Mouse (Mus musculus) Patski (cell line): Measurements from ENCODE around the gene Kcnh6. TPM values are rescaled to one million over a fixed set of nuclear protein-coding genes. Genes with fewer than 3 reads are reported as not detected.
A peak's percentile ranks its signal among the peaks of the same experiment; 100 is the strongest.

ENCODE experiments used
- ATAC-seq: fragments of 100-300 bp; one replicate; pipeline ENCODE4 v1.8.0; 2021
- CTCF ChIA-PET: fragments of 350-600 bp; sonication (Branson Sonifier 250); formaldehyde crosslinking; loops from one replicate; lab custom pipeline; 2022; ENCODE audit warnings: inconsistent platforms; lab: Charles Lee
- POLR2A ChIA-PET: fragments of 350-600 bp; sonication (Branson Sonifier 250); formaldehyde crosslinking; loops from one replicate; lab custom pipeline; 2022; ENCODE audit warnings: antibody characterized with exemption, inconsistent platforms; lab: Charles Lee
- DNase-seq: peaks from one replicate; pipeline ENCODE4 v3.0.0-alpha.2; 2011; ENCODE audit warnings: low read depth, low spot score
- H3K27me3 ChIP-seq: fragments of 371-371 bp; one replicate; pipeline ENCODE4 v1.5.1; 2021
- CTCF ChIP-seq: fragments of 100-300 bp; IDR thresholded peaks from one replicate; pipeline ENCODE4 v1.5.1; 2021
- in situ Hi-C: fragments of 300-500 bp; cut with MboI; formaldehyde crosslinking; loops from 3 replicates; pipeline ENCODE4 v1.11.1; 2018; ENCODE audit warnings: low pct_unique_long_range_greater_than_20kb, mixed read lengths
- polyA plus RNA-seq: library from polyadenylated mRNA; unstranded; gene quantifications from one replicate; pipeline ENCODE4 v1.2.3, GENCODE M21; 2021

Gene Kcnh6
- polyA plus RNA-seq: not detected

DNA sequence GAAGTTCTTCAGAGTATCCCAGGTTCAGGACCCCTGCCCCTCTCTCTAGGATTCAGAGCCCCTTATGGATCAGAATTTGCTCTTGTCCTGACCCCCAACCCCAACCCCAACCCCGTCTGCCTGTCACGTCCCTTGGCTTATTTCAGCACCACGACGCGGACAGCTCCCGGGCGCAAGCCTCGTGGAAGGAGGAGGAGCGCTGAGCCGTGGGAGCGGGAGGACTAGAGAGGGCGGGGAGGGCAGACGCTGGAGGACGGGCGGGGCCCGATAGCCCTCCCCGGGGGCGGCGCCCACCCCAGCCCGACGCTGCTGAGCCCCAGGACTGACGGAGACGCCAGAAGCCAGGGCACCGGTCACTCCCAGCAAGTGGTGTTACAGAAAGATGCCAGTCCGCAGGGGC lies at the start of gene Kcnh6:
Gene Kcnh6, plus strand, starts transcription at position 304 of the 400 bp plus-strand sequence.
- CTCF ChIA-PET: no interaction called here
- POLR2A ChIA-PET: no interaction called here
- in situ Hi-C loops: loop anchor here (25.0 kb wide), 1 partner anchor 671 kb away; no protein-coding TSS in a partner anchor
- no peak for TF ChIP-seq CTCF
- peaks cover 26% of the 10 kb centered on the region for H3K27me3 ChIP-seq
- no peak for DNase-seq
- ATAC-seq: peak; percentile 65

DNA sequence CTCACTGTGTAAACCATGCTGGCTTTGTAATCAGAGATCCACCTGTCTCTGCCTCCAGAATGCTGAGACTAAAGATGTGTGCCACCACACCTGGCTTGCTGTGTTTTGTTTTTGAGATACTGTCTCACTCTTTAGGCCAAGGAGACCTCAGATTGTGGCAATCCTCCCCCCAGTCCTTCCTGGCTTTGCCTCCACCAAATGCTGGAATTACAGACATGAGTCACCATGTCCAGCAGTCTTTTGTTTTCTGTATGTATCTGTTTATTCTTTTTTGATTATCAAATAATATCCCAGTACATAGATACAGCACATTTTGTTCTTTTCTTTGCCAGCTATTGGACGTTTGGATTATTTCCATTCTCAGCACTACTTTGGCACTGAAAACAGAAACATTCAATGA lies 49.4 kb upstream of the Kcnh6 start:
- no peak for TF ChIP-seq CTCF
- no peak for ATAC-seq
- in situ Hi-C loops: no loop called here
- no peak for DNase-seq
- ChIA-PET CTCF (no interaction called here), POLR2A (no interaction called here)
- H3K27me3 ChIP-seq: no peaks in the 10 kb centered on the region

DNA sequence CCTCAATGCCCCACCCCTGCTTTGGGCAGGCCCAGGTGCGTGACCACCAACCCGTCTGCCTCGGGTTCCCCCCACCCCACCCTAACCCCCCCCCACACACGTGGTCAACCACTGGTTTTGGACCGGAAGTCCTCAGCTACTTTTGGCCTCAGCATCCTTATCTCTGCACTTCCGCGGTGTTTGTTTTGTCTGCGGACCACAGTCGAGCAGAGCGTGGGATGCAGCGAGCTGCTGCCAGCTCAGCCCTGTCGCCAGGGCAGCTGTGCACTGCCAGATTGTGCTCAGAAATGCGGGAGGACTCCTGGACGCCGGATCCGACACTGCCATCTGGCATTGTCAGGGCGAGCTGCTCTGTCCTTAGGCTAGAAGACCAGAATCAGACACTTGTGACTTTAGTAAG lies 48.6 kb upstream of the Kcnh6 start:
- in situ Hi-C loops: no loop called here
- no peak for ATAC-seq

DNA sequence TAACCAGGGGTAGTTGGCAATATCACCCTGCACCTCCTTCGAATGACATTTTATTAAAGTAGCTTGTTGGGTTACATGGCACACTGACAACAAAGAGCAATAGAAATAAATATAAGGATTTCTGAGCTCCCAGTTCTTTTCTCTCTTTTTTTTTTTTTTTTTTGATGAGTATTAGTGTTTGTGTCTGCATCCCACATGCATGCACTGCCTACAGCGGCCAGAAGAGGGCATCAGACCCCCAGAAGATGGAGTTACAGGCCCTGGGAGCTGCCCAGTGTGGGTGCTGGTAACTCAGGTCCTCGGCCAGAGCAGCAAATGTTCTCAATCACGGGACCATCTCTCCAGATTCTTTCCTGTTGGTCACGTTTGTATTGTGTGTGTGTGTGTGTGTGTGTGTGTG lies 43.2 kb upstream of the Kcnh6 start:
- ATAC-seq (no peak), DNase-seq (no peak)
- no peak for TF ChIP-seq CTCF
- in situ Hi-C loops: loop anchor here (5.0 kb wide), 1 partner anchor 32 kb away; no protein-coding TSS in a partner anchor
- ChIA-PET CTCF (interaction anchor here (1.2 kb wide), 1 partner anchor 20 kb away, joined by 3 read pairs; no protein-coding TSS in a partner anchor), POLR2A (no interaction called here)
- peaks cover 19% of the 10 kb centered on the region for H3K27me3 ChIP-seq

More for the DNA sequence above, 48.6 kb upstream of the Kcnh6 start:
- no peak for DNase-seq
- POLR2A ChIA-PET: no interaction called here
- no peaks in the 10 kb centered on the region for H3K27me3 ChIP-seq
- CTCF ChIA-PET: interaction anchor here (1.0 to 1.7 kb wide), 2 partner anchors 9 kb away, joined by 3 to 4 read pairs; no protein-coding TSS in a partner anchor
- no peak for TF ChIP-seq CTCF

DNA sequence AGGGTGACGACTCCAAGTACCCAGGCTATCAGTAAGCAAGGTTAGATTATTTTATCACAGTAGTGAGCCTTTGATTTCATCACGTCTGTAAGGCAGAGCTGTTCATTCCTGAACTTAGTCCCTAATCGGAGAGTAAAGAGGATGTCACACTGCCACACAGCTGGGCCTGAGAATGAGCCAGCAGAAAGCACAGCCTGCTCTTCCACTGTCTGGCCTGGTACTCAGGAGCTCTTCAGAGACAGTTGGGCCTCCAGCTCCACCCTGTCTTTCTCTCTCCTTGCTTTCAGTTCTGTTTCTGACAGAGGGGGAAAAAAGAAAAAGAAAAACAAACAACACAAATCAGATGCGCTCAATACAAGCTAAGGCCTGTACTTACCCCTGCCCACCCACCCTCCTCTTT lies 41.6 kb upstream of the Kcnh6 start:
- no peak for DNase-seq
- no peak for TF ChIP-seq CTCF
- CTCF ChIA-PET: no interaction called here
- in situ Hi-C loops: loop anchor here (5.0 kb wide), 1 partner anchor 34 kb away; no protein-coding TSS in a partner anchor
- no peak for ATAC-seq
- peaks cover 19% of the 10 kb centered on the region for H3K27me3 ChIP-seq
- POLR2A ChIA-PET: no interaction called here

DNA sequence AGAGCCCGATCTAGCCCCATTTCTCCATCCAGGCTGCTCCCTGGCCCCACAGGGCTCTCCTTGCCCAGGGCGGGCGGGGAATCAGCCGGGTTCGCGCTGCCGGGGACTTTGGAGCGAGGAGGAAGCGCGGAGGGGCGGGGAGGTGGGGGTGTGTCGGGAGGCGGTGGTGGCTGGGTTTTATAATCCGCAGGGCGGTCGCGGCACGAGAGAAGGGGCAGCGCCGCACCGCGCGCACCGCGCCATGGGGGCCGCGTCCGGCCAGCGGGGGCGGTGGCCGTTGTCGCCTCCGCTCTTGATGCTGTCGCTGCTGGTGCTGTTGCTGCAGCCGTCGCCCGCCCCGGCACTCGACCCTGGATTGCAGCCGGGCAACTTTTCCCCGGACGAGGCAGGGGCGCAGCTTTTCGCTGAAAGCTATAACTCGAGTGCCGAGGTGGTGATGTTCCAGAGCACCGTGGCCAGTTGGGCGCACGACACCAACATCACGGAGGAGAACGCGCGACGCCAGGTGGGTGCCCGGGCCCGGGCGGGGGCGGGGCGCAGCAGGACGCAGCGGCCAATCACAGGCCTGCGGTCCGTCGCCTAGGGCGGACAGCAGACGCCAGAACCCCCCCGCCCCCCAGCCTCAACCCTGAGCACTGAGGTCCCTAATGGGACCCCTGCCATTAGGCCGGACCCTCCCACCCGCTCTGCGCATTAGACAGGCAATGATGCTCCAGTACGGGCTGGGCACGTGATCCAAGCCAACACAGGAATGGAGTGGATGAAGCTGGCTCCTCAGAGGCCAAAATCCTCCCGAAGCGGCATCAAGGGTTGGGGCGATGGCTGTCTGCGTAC lies 40.0 kb upstream of the Kcnh6 start, which contains the start of gene Ace:
Gene Ace, plus strand, starts transcription at position 205 of the 834 bp plus-strand sequence.
- DNase-seq (no peak), ATAC-seq (no peak)
- CTCF ChIA-PET: no interaction called here
- TF ChIP-seq CTCF: no peak
- POLR2A ChIA-PET: interaction anchor here (0.6 to 1.1 kb wide), 2 partner anchors 59 to 725 kb away, joined by 3 to 4 read pairs; no protein-coding TSS in a partner anchor
- in situ Hi-C loops: loop anchor here (5.0 kb wide), 1 partner anchor 36 kb away; no protein-coding TSS in a partner anchor
- H3K27me3 ChIP-seq: peaks cover 28% of the 10 kb centered on the region

DNA sequence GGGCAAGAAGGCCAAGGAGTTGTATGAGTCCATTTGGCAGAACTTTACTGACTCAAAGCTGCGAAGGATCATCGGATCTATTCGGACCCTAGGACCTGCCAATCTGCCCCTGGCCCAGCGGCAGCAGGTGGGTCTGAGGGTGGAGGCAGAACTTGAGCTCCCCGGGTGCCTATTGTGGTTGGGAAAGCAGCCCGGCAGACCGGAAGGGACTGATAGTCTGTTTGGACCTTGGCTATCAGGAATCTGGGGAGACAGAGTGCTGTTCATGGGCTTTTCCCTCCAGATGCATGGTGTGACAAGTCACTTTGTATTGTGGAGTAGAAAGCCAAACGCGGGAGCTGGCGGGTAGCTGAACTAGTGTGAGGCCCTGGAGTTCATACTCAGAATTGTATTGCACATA lies 39.0 kb upstream of the Kcnh6 start:
- ATAC-seq: no peak
- DNase-seq: no peak
- POLR2A ChIA-PET: interaction anchor here (1.1 kb wide), 1 partner anchor 58 kb away, joined by 4 read pairs; no protein-coding TSS in a partner anchor
- CTCF ChIA-PET: interaction anchor here (0.8 kb wide), 1 partner anchor 9 kb away, joined by 3 read pairs; no protein-coding TSS in a partner anchor
- peaks cover 30% of the 10 kb centered on the region for H3K27me3 ChIP-seq
- in situ Hi-C loops: loop anchor here (5.0 kb wide), 1 partner anchor 37 kb away; no protein-coding TSS in a partner anchor
- TF ChIP-seq CTCF: no peak

DNA sequence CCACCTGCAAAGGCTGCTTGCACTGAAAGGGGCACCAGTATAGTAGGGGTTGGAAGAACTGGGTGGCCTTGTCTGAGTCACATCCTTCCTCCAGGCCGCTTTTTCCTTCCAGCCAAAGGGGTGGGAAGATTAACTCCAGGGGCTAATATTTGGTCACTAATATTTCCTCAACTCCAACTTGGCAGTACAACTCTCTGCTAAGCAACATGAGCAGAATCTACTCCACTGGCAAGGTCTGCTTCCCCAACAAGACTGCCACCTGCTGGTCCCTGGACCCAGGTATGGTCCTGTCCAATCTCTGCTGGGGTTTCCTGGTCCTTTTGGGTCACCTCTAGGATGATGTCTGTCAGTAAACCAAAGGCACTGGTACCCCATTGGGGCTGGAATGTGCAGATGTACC lies 38.4 kb upstream of the Kcnh6 start:
- in situ Hi-C loops: loop anchor here (5.0 kb wide), 1 partner anchor 37 kb away; no protein-coding TSS in a partner anchor
- ATAC-seq (no peak), DNase-seq (no peak)
- ChIA-PET CTCF (no interaction called here), POLR2A (no interaction called here)
- H3K27me3 ChIP-seq: peaks cover 33% of the 10 kb centered on the region
- TF ChIP-seq CTCF: no peak

DNA sequence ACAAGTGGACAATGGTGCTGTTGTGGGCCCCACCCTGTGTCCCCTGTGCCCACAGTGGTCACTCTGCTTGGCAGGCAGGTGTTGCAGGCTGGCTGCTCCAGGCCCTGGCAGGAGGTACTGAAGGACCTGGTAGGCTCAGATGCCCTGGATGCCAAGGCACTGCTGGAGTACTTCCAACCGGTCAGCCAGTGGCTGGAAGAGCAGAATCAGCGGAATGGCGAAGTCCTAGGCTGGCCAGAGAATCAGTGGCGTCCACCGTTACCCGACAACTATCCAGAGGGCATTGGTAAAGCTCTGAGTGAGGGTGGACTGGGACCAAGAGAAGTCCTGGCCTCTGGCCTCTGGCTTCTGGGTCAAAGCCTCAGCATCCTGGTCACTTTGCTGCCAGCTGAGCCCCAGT lies 33.3 kb upstream of the Kcnh6 start:
- ATAC-seq: no peak
- no peak for DNase-seq
- no peak for TF ChIP-seq CTCF
- in situ Hi-C loops: no loop called here
- CTCF ChIA-PET: no interaction called here
- POLR2A ChIA-PET: no interaction called here
- peaks cover 14% of the 10 kb centered on the region for H3K27me3 ChIP-seq

DNA sequence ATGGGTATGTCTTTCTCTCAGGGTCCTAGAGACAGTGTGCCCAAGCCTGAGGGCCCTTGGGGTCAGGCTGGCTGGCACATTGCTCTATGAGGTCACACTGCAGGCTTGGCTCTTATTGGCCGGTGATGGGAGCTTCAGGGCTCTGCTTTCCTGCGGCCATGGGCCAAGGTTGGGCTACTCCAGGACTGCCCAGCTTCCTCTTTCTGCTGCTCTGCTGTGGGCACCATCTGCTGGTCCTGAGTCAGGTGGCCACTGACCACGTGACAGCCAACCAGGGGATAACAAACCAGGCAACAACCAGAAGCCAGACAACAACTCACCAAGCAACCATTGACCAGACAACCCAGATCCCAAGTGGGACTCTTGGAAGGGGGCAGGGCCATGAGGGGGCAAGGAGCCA lies 32.9 kb upstream of the Kcnh6 start:
- peaks cover 17% of the 10 kb centered on the region for H3K27me3 ChIP-seq
- no peak for DNase-seq
- in situ Hi-C loops: no loop called here
- POLR2A ChIA-PET: no interaction called here
- no peak for ATAC-seq
- TF ChIP-seq CTCF: no peak
- CTCF ChIA-PET: no interaction called here

DNA sequence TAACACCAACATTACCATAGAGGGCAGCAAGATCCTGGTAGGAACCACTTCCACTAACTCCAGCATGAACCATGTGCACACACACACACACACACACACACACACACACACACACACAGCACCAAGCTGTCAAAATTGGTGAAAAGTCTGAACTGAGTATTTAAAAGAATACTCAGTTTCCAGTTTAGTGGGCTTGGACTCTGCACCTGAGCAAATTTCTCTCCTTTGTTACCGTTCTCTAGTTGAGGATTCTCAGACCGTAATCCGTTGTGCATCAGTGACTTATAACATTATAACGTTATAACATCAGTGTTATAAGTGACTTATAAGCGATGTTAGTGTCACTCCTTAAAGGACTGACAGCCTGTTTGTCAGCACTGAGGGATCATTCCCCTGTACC lies 32.3 kb upstream of the Kcnh6 start:
- H3K27me3 ChIP-seq: peaks cover 18% of the 10 kb centered on the region
- in situ Hi-C loops: no loop called here
- POLR2A ChIA-PET: no interaction called here
- no peak for TF ChIP-seq CTCF
- DNase-seq: no peak
- CTCF ChIA-PET: no interaction called here
- no peak for ATAC-seq
